Mouse (Mus musculus) kidney, postnatal 0 days (tissue): Measurements from ENCODE around the gene Uggt1. TPM values are rescaled to one million over a fixed set of nuclear protein-coding genes. Genes with fewer than 3 reads are reported as not detected.

Experiments used
- ATAC-seq: fragments of 200-750 bp; cut with Nextera tagmentation; replicated peaks from 2 replicates; pipeline ENCODE4 v1.8.0; 2017; ENCODE audit warnings: low read depth, moderate number of reproducible peaks, moderate TSS enrichment, moderate library complexity; ENCODE audit not compliant: low FRiP score
- DNase-seq: peaks from one replicate; pipeline ENCODE4 v3.0.0-alpha.2; 2016; ENCODE audit warnings: low spot score
- H3K27ac ChIP-seq: fragments of 300-500 bp; sonication (generic); 2 replicates; pipeline ENCODE4 v1.5.1; 2014; ENCODE audit warnings: mild to moderate bottlenecking
- H3K27me3 ChIP-seq: fragments of 300-500 bp; sonication (generic); 2 replicates; pipeline ENCODE4 v1.6.1; 2014; ENCODE audit warnings: low read length, mixed read lengths; ENCODE audit not compliant: insufficient read depth
- H3K36me3 ChIP-seq: fragments of 300-500 bp; sonication (generic); 2 replicates; pipeline ENCODE4 v1.6.1; 2014; ENCODE audit warnings: low read length, mixed read lengths; ENCODE audit not compliant: insufficient read depth
- H3K4me1 ChIP-seq: fragments of 300-500 bp; sonication (generic); replicated peaks from 2 replicates; pipeline ENCODE4 v1.6.1; 2014; ENCODE audit warnings: antibody characterized with exemption, low read length, mixed read lengths; ENCODE audit not compliant: insufficient read depth
- H3K4me2 ChIP-seq: fragments of 300-500 bp; sonication (generic); 2 replicates; pipeline ENCODE4 v1.6.1; 2014; ENCODE audit warnings: mild to moderate bottlenecking, low read length, moderate library complexity, mixed read lengths
- H3K4me3 ChIP-seq: fragments of 300-500 bp; sonication (generic); replicated peaks from 2 replicates; pipeline ENCODE4 v1.5.1; 2014; ENCODE audit warnings: low read depth, low read length
- H3K9ac ChIP-seq: fragments of 300-500 bp; sonication (generic); 2 replicates; pipeline ENCODE4 v1.6.1; 2014; ENCODE audit warnings: low read depth, low read length
- H3K9me3 ChIP-seq: fragments of 300-500 bp; sonication (generic); replicated peaks from 2 replicates; pipeline ENCODE4 v1.6.1; 2016; ENCODE audit warnings: low read length, inconsistent platforms, mixed read lengths
- CTCF ChIP-seq: IDR thresholded peaks from 2 replicates; pipeline ENCODE4 v1.5.1; 2016; ENCODE audit warnings: antibody characterized with exemption, low read depth, mild to moderate bottlenecking, moderate library complexity
- WGBS: fragments of 180-500 bp; shearing (Covaris S2); extraction: QIAGEN DNeasy Blood & Tissue Kit; methylation state at CpG from one replicate; pipeline ENCODE4 v1.1.7; 2014; 5-methylcytosine and 5-hydroxymethylcytosine counted together
- polyA plus RNA-seq: library from polyadenylated mRNA; unstranded; fragments of >200 nt; fragmentation: Nextera tagmentation; extraction: Ambion mirVana; gene quantifications from 2 replicates; pipeline ENCODE4 v1.2.1, GENCODE M21; 2015

Uggt1 gene
- polyA plus RNA-seq, 1 experiment from 2014 or later, result 41.2 TPM

DNA sequence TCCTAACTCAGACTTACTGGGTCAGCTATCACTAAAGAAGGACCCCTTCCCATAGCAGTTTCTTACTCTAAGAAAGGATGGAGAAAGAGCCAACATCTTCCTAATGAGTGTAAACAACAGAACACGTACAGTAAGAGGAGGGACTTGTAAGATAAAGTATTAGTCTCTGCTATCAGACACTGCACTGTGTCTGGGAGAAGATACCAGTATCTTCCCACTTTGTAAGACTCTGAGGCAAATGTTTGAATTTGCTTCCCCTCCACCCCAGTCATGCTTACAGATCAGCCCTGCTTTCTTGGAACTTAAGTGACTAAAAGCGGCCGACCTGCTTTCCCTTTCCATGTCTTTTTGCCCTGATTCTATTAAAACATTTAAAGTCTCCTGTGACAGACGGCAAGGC lies 30.2 kb downstream of the Uggt1 start:
- Histone ChIP-seq H3K27ac (no peak overlapping the region), H3K4me3 (no peak overlapping the region), H3K9ac (no peak overlapping the region), H3K4me2 (no peak overlapping the region), H3K36me3 (peaks cover 17% of the 10 kb centered on the region), H3K4me1 (no peaks in the 10 kb centered on the region), H3K27me3 (no peaks in the 10 kb centered on the region), H3K9me3 (no peaks in the 10 kb centered on the region)
- no peak for TF ChIP-seq CTCF
- ATAC-seq (no peak), DNase-seq (no peak)
- WGBS, result 90% methylated on average over 4 of the region's 4 CpGs

DNA sequence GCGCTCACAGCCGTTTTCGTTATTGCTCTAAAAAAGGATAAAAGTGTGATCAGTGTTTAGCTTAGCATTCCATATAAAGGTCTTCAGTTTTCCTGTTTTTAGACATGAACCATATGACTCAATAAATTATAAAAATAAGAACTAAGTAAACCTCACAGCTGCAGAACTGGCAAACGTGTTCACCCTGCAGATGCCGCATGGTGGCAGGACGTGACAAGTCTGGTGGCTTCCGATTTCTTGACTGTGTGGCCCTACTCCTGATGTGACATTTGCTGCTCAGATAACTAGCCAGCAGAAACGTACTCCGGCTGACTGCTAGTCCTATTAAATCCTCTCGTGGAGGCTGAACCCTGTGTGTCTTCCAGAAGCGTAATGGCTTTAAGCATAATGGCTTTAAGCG lies 42.8 kb downstream of the Uggt1 start:
- Histone ChIP-seq H3K9me3 (no peaks in the 10 kb centered on the region), H3K27ac (no peak overlapping the region), H3K9ac (no peak overlapping the region), H3K4me2 (no peak overlapping the region), H3K4me3 (no peak overlapping the region), H3K36me3 (peaks cover 26% of the 10 kb centered on the region; the same call in 1 of the 2 replicates), H3K27me3 (no peaks in the 10 kb centered on the region), H3K4me1 (no peaks in the 10 kb centered on the region)
- DNase-seq, result peak; percentile 8
- no peak for ATAC-seq
- WGBS, result 84% methylated on average over 12 of the region's 12 CpGs
- no peak for TF ChIP-seq CTCF

GRCm38 (mm10) chr1:36194482-36194881 lies 50.0 kb downstream of the Uggt1 start:
- no peak overlapping the region for H3K4me3 ChIP-seq
- no peaks in the 10 kb centered on the region for H3K4me1 ChIP-seq
- peaks cover 50% of the 10 kb centered on the region for H3K36me3 ChIP-seq
- ATAC-seq (no peak), DNase-seq (no peak)
- no peaks in the 10 kb centered on the region for H3K27me3 ChIP-seq
- WGBS, result 97% methylated on average over 3 of the region's 3 CpGs
- no peaks in the 10 kb centered on the region for H3K9me3 ChIP-seq
- H3K27ac ChIP-seq, result no peak overlapping the region
- no peak for TF ChIP-seq CTCF
- no peak overlapping the region for H3K4me2 ChIP-seq
- no peak overlapping the region for H3K9ac ChIP-seq

DNA sequence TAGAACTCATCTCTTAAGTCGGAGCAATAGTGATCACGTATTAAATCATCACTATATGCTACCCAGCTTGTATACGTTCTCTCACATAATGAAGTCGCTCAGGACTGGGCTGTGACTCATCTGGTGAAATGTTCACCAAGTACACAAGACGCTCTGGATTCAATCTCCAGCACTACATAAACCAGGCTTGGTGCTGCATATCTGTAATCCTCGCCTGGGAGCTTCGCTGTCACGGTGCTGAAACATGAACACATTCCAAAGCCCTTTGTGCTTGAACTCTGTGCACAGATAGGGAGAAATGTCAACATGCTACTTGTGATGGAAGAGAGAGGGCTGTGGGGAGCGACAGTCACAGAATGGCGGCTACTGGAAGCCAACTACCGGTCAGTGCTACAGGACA lies 52.6 kb downstream of the Uggt1 start:
- no peak overlapping the region for H3K4me3 ChIP-seq
- no peaks in the 10 kb centered on the region for H3K27me3 ChIP-seq
- H3K9ac ChIP-seq, result no peak overlapping the region
- no peak for ATAC-seq
- no peak overlapping the region for H3K4me2 ChIP-seq
- TF ChIP-seq CTCF, result no peak
- H3K27ac ChIP-seq, result no peak overlapping the region
- 87% methylated on average over 11 of the region's 11 CpGs for WGBS
- no peak for DNase-seq
- H3K4me1 ChIP-seq, result no peaks in the 10 kb centered on the region
- H3K9me3 ChIP-seq, result no peaks in the 10 kb centered on the region
- H3K36me3 ChIP-seq, result peaks cover 51% of the 10 kb centered on the region

- no peaks in the 10 kb centered on the region for H3K9me3 ChIP-seq
- H3K27ac ChIP-seq, result no peak overlapping the region
- H3K4me1 ChIP-seq, result no peaks in the 10 kb centered on the region
- no peak for TF ChIP-seq CTCF
- no peak overlapping the region for H3K4me3 ChIP-seq
- H3K27me3 ChIP-seq, result no peaks in the 10 kb centered on the region
- ATAC-seq (no peak), DNase-seq (no peak)
- H3K36me3 ChIP-seq, result peaks cover 52% of the 10 kb centered on the region
- WGBS, result 86% methylated on average over 5 of the region's 5 CpGs
- no peak overlapping the region for H3K9ac ChIP-seq
- H3K4me2 ChIP-seq, result no peak overlapping the region
These were observed 64.5 kb downstream of the Uggt1 start for GRCm38 (mm10) chr1:36180038-36180437.

- DNase-seq, result no peak
- TF ChIP-seq CTCF, result no peak
- no peak overlapping the region for H3K9ac ChIP-seq
- no peak overlapping the region for H3K4me3 ChIP-seq
- H3K9me3 ChIP-seq, result no peaks in the 10 kb centered on the region
- no peak overlapping the region for H3K27ac ChIP-seq
- ATAC-seq, result no peak
- 83% methylated on average over 8 of the region's 8 CpGs for WGBS
- H3K36me3 ChIP-seq, result peaks cover 49% of the 10 kb centered on the region
- H3K4me1 ChIP-seq, result no peaks in the 10 kb centered on the region
- H3K4me2 ChIP-seq, result no peak overlapping the region
- no peaks in the 10 kb centered on the region for H3K27me3 ChIP-seq
These were observed 71.1 kb downstream of the Uggt1 start for GRCm38 (mm10) chr1:36173461-36173860.

DNA sequence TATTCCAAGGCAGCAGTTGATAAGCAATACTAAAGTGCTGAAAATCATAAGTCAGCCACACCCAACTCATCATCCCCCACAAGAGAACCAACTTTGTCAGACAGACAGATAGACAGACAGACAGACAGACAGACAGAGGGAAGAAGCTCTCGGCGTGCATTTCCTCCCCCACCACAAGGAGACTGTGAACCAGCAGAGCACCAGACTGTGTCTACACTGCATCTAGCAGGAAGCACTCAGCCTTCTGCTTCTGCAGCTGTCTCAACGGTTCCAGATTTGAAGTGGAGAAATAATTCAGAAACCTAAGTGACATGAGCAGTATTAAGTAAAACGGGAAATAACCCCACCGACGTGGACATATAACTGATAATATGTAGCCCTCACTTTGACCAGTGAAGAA lies 71.6 kb downstream of the Uggt1 start:
- no peaks in the 10 kb centered on the region for H3K27me3 ChIP-seq
- ATAC-seq (no peak), DNase-seq (no peak)
- TF ChIP-seq CTCF, result no peak
- H3K4me2 ChIP-seq, result no peak overlapping the region
- H3K4me3 ChIP-seq, result no peak overlapping the region
- 90% methylated on average over 6 of the region's 6 CpGs for WGBS
- H3K4me1 ChIP-seq, result no peaks in the 10 kb centered on the region
- peaks cover 46% of the 10 kb centered on the region for H3K36me3 ChIP-seq
- no peak overlapping the region for H3K9ac ChIP-seq
- no peaks in the 10 kb centered on the region for H3K9me3 ChIP-seq
- H3K27ac ChIP-seq, result no peak overlapping the region
